Mouse (Mus musculus) intestine, postnatal 0 days (tissue): ENCODE measurements around the gene Baiap2l1. TPM values are rescaled to one million over a fixed set of nuclear protein-coding genes. Genes with fewer than 3 reads are reported as not detected.
A peak's percentile ranks its signal among the peaks of the same experiment; 100 is the strongest.

Experiments
- ATAC-seq: fragments of 200-750 bp; cut with Nextera tagmentation; 2 replicates; pipeline ENCODE4 v1.8.0; 2017; ENCODE audit warnings: mild to moderate bottlenecking, moderate TSS enrichment, moderate library complexity
- H3K27ac ChIP-seq: fragments of 300-500 bp; sonication (generic); 2 replicates; pipeline ENCODE4 v1.5.1; 2014; ENCODE audit warnings: mild to moderate bottlenecking, low read depth, low read length, moderate library complexity
- H3K27me3 ChIP-seq: fragments of 300-500 bp; sonication (generic); replicated peaks from 2 replicates; pipeline ENCODE4 v1.6.1; 2014; ENCODE audit warnings: low read length, mixed read lengths; ENCODE audit not compliant: control insufficient read depth, insufficient read depth
- H3K36me3 ChIP-seq: fragments of 300-500 bp; sonication (generic); 2 replicates; pipeline ENCODE4 v1.6.1; 2014; ENCODE audit warnings: mild to moderate bottlenecking, moderate library complexity; ENCODE audit not compliant: control insufficient read depth, insufficient read depth
- H3K4me1 ChIP-seq: fragments of 300-500 bp; sonication (generic); replicated peaks from 2 replicates; pipeline ENCODE4 v1.6.1; 2014; ENCODE audit warnings: antibody characterized with exemption, low read length, mixed read lengths; ENCODE audit not compliant: control insufficient read depth, insufficient read depth
- H3K4me2 ChIP-seq: fragments of 300-500 bp; sonication (generic); replicated peaks from 2 replicates; pipeline ENCODE4 v1.6.1; 2014; ENCODE audit warnings: low read depth, mild to moderate bottlenecking, moderate library complexity
- H3K4me3 ChIP-seq: fragments of 300-500 bp; sonication (generic); 2 replicates; pipeline ENCODE4 v1.5.1; 2014; ENCODE audit warnings: low read depth, low read length
- H3K9ac ChIP-seq: fragments of 300-500 bp; sonication (generic); 2 replicates; pipeline ENCODE4 v1.6.1; 2014; ENCODE audit warnings: mild to moderate bottlenecking, low read depth, low read length
- H3K9me3 ChIP-seq: fragments of 300-500 bp; sonication (generic); 2 replicates; pipeline ENCODE4 v1.6.1; 2016; ENCODE audit warnings: mixed run types; ENCODE audit not compliant: control insufficient read depth
- CTCF ChIP-seq: sonication (generic); IDR thresholded peaks from 2 replicates; pipeline ENCODE4 v1.5.1; 2016; ENCODE audit warnings: low read depth, mild to moderate bottlenecking, control low read depth, antibody characterized with exemption, moderate library complexity
- WGBS: fragments of 180-500 bp; shearing (Covaris S2); extraction: QIAGEN DNeasy Blood & Tissue Kit; methylation state at CpG from one replicate; pipeline ENCODE4 v1.1.7; 2014; 5-methylcytosine and 5-hydroxymethylcytosine counted together
- polyA plus RNA-seq: library from polyadenylated mRNA; unstranded; fragments of >200 nt; fragmentation: Nextera tagmentation; extraction: Ambion mirVana; gene quantifications from 2 replicates; pipeline ENCODE4 v1.2.1, GENCODE M21; 2015

Gene Baiap2l1
- polyA plus RNA-seq, 1 experiment from 2014 or later = 38.8 TPM

DNA sequence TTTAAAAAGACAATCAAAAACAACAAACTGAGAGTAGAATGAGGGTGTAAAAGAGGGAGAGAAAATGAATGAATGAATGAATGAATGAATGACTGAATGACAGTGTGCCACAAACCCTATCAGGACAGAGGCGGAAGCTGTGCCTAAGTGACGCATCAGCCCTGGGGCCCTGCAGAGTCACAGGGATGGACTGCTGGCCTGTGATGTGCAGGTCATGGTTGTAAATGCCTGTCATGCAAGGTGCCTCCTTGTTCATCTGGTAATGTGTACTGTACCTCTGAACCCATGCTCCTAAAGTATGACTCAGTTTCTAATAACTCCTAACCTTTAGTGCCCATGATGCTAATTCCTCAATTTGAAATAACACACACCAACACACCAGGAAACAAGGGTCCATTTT is 54.8 kb downstream of the Baiap2l1 start:
- H3K27me3 ChIP-seq = no peaks in the 10 kb centered on the region
- H3K4me1 ChIP-seq = 0 out of 2 replicates have a peak, but pooled peaks cover 4% of the 10 kb centered on the region
- H3K9ac ChIP-seq = no peak overlapping the region
- peak; percentile 94 for ATAC-seq
- no peak overlapping the region for H3K4me2 ChIP-seq
- H3K27ac ChIP-seq = peak overlapping the region; percentile 75
- H3K4me3 ChIP-seq = no peak overlapping the region
- no peak for TF ChIP-seq CTCF
- H3K9me3 ChIP-seq = no peaks in the 10 kb centered on the region
- H3K36me3 ChIP-seq = no peaks in the 10 kb centered on the region
- 56% methylated on average over 2 of the region's 2 CpGs for WGBS

DNA sequence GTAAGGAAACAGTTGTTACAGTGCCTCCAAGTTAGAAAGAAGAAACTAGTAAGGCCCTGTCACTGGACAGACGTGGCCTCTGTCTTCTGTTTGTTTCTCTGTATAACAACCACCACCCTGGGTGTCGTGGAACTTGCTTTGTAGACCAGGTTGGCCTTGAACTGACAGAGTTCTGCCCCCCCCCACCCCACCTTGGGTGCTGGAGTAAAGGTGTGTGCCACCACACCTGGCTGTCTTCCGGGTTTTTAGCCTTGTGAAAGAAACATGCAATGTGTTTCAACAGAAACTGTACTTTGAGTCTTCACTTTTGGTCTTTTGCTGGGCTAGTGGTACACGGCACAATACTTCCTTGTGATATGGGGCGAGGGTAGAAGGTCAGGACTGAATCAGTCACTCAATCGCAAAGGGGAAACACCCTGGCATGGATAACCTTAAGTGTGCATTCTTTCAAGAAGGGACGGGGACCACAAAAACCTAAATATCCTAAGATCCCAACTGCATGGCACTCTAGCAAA is 61.8 kb downstream of the Baiap2l1 start:
- Histone ChIP-seq H3K4me3 (no peak overlapping the region), H3K27ac (peak overlapping the region; percentile 89), H3K27me3 (no peaks in the 10 kb centered on the region), H3K36me3 (no peaks in the 10 kb centered on the region; the same call in 1 of the 2 replicates), H3K9ac (no peak overlapping the region), H3K4me2 (peak overlapping the region; percentile 10; the same call in 1 of the 2 replicates), H3K9me3 (no peaks in the 10 kb centered on the region), H3K4me1 (no peaks in the 10 kb centered on the region)
- TF ChIP-seq CTCF = no peak
- 35% methylated on average over 7 of the region's 7 CpGs for WGBS
- peak; percentile 93 for ATAC-seq

- Histone ChIP-seq H3K4me3 (no peak overlapping the region), H3K27me3 (no peaks in the 10 kb centered on the region), H3K9ac (no peak overlapping the region), H3K4me2 (no peak overlapping the region), H3K36me3 (no peaks in the 10 kb centered on the region; the same call in 1 of the 2 replicates), H3K9me3 (no peaks in the 10 kb centered on the region), H3K27ac (peak overlapping the region; percentile 89), H3K4me1 (no peaks in the 10 kb centered on the region)
- WGBS = 54% methylated on average over 1 of the region's 1 CpGs
- no peak for TF ChIP-seq CTCF
- ATAC-seq = no peak
Measured at GRCm38 (mm10) chr5:144295357-144295756, 62.6 kb downstream of the Baiap2l1 start.

GRCm38 (mm10) chr5:144294908-144295307 is 63.0 kb downstream of the Baiap2l1 start:
- no peaks in the 10 kb centered on the region for H3K27me3 ChIP-seq
- H3K9ac ChIP-seq = no peak overlapping the region
- H3K4me1 ChIP-seq = no peaks in the 10 kb centered on the region
- H3K4me2 ChIP-seq = no peak overlapping the region
- no peaks in the 10 kb centered on the region; the same call in 1 of the 2 replicates for H3K36me3 ChIP-seq
- 29% methylated on average over 7 of the region's 7 CpGs for WGBS
- peak overlapping the region; percentile 89 for H3K27ac ChIP-seq
- no peaks in the 10 kb centered on the region for H3K9me3 ChIP-seq
- TF ChIP-seq CTCF = peak; percentile 48
- H3K4me3 ChIP-seq = no peak overlapping the region
- peak; percentile 46; the same call in 1 of the 2 replicates for ATAC-seq

DNA sequence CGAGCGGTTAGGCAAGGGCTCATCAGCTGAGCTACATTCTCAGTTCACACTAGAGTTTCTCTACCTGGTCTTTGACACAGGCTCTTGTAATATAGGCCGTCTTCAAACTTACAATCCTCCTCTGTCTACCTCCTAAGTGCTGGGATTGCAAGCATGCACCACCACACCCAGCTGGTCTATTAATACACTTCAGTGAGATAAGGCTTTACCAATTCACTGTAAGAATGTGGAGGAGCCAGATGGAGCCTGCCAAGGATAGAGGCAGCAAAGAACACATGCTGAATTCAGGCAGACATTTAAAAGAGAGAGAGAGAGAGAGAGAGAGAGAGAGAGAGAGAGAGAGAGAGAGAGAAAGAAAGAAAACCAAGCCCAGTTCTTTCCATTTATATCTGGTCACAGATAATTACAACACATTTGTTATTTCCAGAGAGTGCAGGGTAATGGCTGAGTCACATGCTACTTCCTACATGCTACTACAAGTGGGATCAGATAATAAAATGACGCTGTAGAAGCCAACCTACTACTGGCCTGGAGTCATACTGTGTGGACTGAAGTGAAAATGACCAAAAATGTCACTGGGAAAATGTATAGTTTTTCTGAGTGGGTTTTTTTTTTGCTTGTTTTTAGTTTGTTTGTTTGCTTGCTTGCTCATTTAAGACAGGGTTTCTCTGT is 68.0 kb downstream of the Baiap2l1 start:
- 54% methylated on average over 4 of the region's 4 CpGs for WGBS
- Histone ChIP-seq H3K27me3 (no peaks in the 10 kb centered on the region), H3K9ac (no peak overlapping the region), H3K4me2 (no peak overlapping the region), H3K27ac (peak overlapping the region; percentile 73), H3K4me1 (no peaks in the 10 kb centered on the region), H3K36me3 (peaks cover 13% of the 10 kb centered on the region; the same call in 1 of the 2 replicates), H3K9me3 (no peaks in the 10 kb centered on the region), H3K4me3 (no peak overlapping the region)
- TF ChIP-seq CTCF = no peak
- peak; percentile 73 for ATAC-seq

GRCm38 (mm10) chr5:144288391-144288790 is 69.5 kb downstream of the Baiap2l1 start:
- no peak for TF ChIP-seq CTCF
- no peaks in the 10 kb centered on the region for H3K27me3 ChIP-seq
- 82% methylated on average over 9 of the region's 9 CpGs for WGBS
- H3K4me1 ChIP-seq = no peaks in the 10 kb centered on the region
- H3K9ac ChIP-seq = no peak overlapping the region
- H3K36me3 ChIP-seq = peaks cover 19% of the 10 kb centered on the region
- H3K9me3 ChIP-seq = no peaks in the 10 kb centered on the region
- no peak for ATAC-seq
- H3K4me2 ChIP-seq = no peak overlapping the region
- H3K4me3 ChIP-seq = no peak overlapping the region
- H3K27ac ChIP-seq = no peak overlapping the region
